Mouse (Mus musculus) C2C12 (cell line): Measurements from ENCODE around the gene Gm10320.

Experiments used
- CEBPB ChIP-seq: IDR thresholded peaks from one replicate; pipeline ENCODE4 v1.6.1; 2011; ENCODE audit warnings: low read depth, mild to moderate bottlenecking, control low read depth, moderate library complexity
- CTCF ChIP-seq: IDR thresholded peaks from one replicate; pipeline ENCODE4 v1.5.1; 2011; ENCODE audit not compliant: control insufficient read depth, insufficient read depth, insufficient read length
- FOSL1 ChIP-seq: IDR thresholded peaks from one replicate; pipeline ENCODE4 v1.8.0; 2011; ENCODE audit warnings: mild to moderate bottlenecking, low read length; ENCODE audit not compliant: poor library complexity, insufficient read depth, severe bottlenecking
- MAX ChIP-seq: IDR thresholded peaks from one replicate; pipeline ENCODE4 v1.6.1; 2011; ENCODE audit warnings: mild to moderate bottlenecking, control low read depth
- MYOD1 ChIP-seq: IDR thresholded peaks from one replicate; pipeline ENCODE4 v1.6.1; 2011; ENCODE audit warnings: low read depth; ENCODE audit not compliant: control insufficient read depth, insufficient read length
- MYOG ChIP-seq: IDR thresholded peaks from one replicate; pipeline ENCODE4 v1.6.1; 2011; ENCODE audit not compliant: control insufficient read depth, insufficient read length; ENCODE audit errors: extremely low read depth
- USF1 ChIP-seq: IDR thresholded peaks from one replicate; pipeline ENCODE4 v1.6.1; 2011; ENCODE audit warnings: low read depth, mild to moderate bottlenecking, control low read depth, moderate library complexity

DNA sequence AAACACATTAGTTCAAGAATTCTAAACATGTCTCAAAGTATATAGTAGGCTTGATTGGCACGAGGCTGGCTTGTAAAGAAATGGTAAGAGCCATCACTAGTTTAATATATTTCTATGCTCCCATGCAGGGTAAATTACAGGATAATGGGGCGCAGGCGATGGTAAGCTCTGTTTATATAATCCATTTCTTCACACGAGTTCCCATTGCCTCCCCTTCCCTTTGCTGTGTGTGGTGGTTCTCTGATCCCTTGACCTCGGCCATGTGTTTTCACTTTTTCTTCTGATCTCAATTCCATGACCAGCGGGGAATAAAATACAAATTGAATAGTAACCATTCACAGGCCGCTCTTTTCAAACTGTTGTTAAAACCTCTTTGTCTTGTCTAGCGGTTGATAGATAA lies 11.8 kb upstream of the Gm10320 start:
- TF ChIP-seq CTCF: no peak
- no peak for TF ChIP-seq MAX
- no peak for TF ChIP-seq MYOG
- no peak for TF ChIP-seq FOSL1
- TF ChIP-seq USF1: no peak
- no peak for TF ChIP-seq CEBPB
- no peak for TF ChIP-seq MYOD1
